Mouse (Mus musculus) 3T3-L1 (cell line): ENCODE data around the gene Actrt2.

Source experiments
- DNase-seq: peaks from one replicate; pipeline ENCODE4 v3.0.0-alpha.2; 2015; ENCODE audit warnings: low read depth, low spot score

The Actrt2 gene

DNA sequence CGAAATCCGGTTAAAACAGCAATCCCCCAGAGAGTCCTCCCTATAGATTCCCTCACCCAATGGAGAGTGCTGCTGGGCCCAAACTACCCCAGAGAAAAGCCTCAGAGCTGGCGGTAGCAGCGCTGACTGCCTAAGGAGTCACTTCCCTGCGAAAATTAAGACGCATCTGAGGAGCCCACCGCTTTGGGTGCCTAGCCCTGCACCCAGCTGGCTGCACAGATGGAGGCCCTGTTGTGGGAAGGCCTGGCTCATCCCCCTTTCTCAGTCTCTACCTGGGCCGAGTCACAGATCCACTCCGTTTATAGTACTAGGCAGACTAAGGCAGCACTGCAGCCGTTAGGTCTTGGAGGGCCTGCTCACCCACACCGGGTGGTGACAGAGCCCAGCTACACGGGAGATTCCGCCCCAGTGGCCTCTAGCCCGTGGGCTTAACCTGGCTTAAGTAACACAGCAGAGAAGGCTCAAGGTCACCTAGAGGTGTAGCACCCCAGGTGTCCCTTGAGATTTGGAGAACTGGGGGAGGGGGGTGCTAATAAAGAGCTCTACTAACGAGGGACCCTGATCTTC lies 29.3 kb downstream of the Actrt2 start:
- DNase-seq, result no peak

DNA sequence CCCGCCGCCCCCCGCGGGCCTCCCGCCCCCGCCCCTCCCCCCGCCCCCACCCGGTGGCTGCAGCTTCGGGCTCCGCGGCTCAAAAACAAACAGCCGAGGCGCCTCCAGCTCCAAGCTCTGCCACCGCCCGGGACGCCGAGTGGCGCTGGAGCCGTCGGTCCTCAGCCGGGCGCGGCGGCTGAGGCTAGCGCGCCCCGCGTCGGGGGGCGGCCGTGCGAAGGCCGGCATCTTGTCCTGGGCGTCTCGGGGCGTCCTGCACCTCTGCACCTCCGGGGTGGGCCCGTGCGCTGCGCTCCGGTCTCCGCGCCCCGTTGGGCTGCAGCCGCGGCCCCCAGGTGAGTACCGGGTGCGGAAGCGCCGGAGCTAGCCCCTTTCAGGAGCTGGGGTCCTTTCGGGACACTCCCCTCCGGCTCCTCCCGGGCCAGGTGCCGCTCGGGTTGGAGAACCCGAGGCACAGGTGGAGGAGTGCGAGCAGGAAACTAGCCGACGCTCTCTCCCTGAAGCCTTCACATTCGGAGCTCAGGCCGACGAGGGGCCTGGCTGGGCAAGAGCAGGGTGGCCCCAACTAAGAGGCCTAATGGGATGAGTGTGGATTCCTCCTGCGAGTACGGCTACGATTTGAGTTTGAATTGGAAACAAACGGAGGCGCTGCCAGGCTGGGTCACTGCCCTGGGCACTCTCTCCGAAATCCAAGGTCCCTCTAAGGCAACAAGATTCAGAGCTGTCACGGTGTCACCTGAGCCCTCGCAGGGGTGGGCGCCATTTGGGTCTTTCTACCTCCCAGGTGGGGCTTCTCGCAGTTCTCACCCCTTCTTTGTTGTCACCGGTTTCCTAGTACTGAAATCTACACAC lies 30.0 kb downstream of the Actrt2 start:
- no peak for DNase-seq

DNA sequence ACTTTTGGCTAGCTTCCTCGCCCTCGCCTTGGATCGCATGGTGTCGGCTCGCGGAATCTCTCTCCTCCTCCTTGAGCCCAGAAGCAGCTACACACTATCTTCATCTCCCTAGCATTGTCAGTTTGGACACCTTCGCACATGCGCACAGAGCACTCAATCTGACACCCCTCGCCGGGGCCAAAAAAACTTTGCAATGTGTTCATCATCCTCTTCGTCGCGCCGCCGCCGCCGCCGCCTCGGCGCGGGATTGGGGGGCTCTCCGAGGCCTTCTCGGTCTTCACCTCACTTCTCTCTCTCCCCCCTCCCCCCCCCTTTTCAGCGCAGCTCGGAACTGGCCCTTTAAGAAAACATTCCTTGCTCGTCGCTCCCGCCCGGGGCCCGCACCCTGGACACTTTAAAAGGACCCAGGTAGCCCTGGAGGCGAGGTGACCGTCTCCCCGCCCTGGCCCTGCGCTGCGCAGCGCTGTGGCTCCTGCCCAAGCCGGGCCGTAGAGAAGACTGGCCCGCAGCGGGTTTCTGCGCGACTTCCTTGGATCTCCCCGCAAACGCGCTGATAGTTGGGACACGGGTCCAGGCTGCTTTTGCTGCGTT lies 30.9 kb downstream of the Actrt2 start, which contains the start of gene Prdm16:
Gene Prdm16, minus strand, starts transcription at position 153 of the 591 bp plus-strand sequence.
- no peak for DNase-seq

DNA sequence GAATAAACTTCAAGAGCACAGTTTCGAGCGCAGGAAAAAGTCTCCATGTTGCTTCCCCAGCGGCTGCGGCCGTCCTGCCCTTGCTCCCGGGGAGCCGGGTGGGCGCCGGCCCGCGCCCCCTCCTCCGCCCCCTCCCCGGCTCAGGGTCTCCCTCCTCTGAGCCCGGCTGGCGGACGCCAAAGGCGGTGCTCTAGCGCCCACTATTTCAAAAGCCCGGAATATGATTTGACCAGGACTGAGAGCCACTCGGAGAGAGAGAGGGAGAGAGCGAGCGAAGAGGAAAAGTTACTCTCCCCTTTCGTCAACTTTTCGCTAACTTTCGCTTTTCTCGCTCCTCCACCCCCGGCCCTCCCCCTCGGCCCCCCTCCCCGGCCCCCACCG lies 31.6 kb downstream of the Actrt2 start:
- DNase-seq, result no peak

DNA sequence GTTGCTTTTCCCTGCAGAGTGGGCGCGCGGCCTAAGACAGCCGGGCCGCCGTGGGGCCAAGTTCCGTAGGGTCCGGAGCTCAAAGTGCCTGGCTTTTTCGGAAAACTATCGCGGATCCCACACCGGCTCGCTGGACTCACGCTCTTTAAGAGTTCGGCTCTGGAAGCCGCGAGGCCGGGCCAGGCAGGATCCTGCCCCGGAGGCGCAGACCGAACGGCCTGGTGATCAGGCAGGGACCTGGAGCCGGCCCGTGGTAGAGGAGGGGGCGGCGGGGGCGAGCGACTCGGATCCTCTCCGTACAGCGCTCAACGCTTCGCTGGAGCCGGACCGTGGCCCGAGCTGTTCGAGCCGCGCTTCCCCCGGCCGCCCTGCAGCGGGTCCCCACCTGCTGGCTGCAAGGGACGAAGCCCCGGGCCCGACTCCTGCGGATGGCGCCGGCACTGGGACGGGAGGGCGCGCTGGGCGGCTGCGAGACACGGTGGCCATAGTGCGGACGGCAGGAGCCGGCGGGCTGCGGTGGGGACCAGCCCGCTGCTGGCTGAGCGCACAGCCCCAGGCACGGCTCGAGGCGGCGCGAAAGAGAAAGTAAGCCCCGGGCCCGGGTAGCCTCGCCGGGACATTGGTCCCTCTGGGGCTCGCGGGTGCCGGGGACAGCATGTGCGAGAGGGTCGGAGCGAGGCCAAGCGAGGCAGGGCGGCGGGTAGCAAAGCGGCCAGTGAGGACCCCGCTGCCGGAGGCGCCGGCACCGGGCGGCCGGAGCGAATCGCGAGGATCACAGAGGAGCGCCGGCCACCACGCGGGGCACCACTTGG lies 32.2 kb downstream of the Actrt2 start:
- DNase-seq, result no peak

DNA sequence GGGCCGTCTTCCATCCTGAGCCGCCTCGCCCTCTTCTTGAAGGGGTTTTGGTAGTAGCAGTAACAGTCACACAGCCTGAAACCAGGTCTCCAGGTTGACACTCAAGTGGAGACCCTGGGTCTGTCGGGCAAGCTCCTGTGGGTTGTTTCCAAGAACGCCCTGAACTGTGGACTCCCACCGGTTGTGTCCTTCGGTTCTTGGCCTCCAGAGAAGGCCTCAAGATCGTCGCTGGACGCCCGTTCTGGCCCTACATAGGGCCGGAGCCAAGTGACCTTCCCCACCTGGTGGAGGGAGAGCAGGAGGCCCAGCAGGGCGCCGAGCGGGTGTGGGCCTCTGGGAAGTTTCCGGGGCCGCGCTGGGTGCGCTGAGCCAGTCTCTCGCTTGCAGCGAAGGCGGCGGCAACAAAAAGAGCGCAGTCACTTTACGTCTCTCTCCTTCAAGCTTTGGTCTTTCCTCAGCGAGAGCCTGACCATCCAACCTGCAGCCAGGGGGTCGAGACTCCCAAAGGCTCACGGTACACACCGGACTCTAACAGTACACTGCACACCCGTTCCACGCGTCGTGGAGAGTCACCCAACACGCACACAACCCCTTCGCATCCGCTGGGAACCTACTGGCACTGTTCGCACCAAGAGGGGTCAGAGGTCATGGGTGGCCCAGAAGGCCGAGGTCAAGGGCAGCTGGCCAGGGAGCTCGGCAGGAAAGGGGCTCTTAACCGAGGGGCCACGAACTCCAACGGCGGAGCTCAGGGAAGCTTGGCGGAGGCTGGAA lies 33.0 kb downstream of the Actrt2 start:
- DNase-seq, result no peak

DNA sequence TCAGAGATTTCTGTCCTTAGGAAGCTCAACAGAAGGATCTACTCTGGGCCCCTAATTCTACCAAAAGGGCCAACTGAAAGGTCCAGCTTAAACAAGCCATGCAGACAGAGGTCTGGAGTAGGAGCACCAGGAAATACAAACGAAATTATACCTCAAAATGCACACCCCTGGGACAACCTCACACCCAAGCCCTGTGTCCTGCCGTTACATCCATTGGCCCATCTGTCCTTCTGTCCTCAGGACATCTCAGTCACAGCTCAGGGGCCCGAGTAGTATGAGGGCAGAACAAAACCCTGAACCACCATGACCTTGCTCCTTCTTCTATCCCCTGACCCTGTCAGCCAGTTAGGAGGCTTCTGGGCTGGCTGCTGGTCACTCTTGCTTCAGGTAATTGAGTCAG lies 33.7 kb downstream of the Actrt2 start:
- no peak for DNase-seq

DNA sequence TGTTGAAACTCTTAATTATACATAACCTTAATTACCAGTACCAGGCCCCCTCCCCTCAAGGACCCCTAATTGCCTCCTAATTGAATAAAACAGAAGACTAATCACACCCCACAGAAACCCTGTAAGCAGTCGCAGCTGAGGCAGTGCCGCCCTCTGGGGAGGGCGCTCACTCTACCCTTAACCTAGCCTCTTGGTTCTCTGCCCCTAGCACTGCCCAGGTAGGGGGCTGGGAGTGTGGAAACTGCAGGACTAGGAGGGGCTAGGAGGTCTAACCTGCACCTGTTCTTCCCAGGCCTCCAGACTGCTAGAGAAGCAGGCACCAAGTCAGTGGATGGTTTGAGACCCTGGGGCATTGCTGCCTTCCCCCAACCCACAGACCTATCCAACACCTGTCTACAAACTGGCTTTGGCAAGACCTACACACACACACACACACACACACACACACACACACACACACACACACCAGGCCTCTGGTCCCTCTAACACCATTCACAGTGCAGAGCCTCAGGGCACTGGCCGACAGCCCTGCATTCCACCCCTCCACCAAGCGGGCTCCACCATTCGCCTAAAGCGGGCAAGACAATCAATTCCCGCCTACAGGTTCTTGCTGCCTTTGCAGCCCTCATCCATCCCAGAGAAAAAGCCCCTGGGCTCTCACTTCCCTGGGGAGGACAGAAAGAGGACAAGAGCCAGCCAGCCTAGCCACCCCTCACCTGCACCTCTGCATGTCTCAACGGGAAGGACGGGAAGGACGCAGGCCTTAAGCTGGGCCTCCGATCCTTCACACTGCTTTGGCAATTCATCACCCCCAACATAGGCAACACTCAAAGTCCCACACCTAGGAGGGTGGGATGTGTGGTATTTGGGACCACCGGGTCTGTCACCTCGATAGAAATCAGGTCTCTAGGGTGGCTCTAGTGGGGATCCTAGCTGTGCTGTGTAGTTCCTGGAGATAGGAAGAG lies 34.6 kb downstream of the Actrt2 start:
- no peak for DNase-seq

DNA sequence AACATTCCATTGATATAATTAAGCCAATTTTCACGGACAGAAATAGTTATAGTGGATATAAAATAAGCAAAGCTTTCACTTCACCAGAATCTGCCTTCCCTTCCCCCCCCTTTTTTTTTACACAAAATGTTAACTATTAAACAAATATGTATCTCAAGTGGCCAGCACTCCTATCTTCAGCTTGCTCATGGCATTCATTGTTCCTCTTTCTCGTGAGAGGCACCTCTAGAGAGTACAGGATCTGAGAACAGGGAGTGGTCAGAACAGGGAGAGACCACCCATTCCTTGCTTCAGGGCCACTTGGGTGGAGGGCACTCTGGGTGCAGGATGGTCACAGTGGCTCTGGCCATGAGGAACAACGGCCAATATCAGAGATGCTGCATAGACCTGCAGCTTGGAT lies 36.9 kb downstream of the Actrt2 start:
- DNase-seq, result no peak

DNA sequence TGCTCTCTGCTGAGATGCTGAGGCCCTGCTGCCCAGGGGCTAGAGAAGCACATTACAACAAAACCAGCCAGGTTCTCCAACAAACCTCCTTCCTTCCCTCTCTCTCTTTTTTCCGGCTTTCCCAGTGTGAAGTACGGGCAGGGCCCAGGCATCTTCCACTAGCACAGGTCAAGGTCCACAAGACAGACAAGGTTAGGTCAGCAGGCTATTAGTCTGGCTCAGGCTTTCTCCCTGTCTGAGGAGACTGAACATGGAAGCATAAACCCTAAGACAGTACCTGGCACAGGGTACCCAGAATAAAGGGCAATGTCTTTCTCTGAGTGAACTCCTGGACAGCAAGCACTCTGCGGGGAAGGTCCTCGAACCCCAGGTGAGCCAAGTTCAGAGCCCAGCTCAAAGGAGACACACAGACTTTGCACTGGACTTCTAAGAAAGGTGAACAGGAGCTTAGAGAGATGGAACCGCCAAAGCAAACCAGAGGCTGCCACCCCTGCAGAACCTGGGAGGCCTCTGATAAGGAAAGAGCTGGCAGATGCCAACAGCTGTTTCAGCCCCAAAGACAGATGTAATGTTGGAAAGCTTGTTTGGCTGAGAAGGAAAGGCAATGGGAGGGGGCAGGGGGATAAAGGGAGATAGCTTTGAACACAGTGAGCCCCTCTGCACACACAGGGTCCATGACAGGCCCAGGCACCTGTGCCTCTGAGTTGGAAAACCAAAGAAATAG lies 40.1 kb downstream of the Actrt2 start:
- DNase-seq, result no peak

DNA sequence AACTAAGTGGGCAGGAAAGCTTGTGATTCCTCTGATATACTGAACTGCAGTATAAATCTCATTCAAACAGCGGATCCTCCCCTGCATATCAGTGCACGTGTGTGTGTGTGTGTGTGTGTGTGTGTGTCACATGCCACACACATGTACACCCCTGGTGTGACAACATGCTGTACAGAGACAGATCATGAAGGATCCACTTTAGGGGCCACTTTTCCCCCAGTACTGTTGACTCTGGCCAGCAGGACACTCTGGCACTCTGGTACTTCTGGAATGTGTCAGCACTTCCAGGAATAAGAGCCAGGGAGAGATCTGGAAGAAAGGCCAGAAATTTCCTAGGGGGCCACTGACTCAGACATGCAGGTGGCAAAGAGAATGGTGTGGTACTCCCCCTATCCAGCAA lies 41.4 kb downstream of the Actrt2 start:
- no peak for DNase-seq

DNA sequence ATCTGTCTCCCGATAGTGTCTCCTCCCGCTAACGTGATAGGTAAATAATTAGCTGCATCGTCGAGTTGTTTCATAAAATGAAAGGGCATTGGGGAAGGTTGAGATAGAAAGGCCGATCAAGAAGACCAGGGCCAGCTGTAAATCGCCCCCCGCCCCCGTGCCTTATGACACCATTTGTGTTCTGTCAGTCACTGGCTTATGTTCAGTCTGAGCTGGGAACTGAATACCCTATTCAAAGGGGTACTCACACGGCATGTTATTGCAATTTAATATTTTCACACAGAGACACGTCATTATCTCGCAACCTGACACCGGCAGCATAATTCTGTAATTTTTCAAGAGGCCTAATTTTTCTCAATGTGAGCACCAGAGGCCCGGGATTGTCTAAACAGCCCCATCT lies 42.0 kb downstream of the Actrt2 start:
- DNase-seq, result no peak

DNA sequence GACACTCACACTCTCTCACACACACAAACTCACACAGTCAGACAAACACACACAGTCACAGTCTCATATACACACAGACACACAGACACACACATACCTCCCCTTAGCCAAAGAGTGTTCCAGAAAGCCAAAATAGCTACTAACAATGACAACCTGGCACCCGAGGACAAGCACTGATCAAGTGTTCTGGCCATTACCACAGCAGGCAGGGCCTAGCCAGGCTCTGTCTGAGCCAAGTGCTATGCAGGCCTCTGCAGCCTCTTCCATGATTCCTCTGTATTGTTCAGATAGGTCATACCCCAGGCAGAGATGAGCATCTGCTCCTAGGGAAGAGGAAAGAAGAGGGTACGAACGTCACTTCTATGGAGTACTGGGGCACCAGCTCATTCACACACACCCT lies 44.4 kb downstream of the Actrt2 start:
- no peak for DNase-seq

DNA sequence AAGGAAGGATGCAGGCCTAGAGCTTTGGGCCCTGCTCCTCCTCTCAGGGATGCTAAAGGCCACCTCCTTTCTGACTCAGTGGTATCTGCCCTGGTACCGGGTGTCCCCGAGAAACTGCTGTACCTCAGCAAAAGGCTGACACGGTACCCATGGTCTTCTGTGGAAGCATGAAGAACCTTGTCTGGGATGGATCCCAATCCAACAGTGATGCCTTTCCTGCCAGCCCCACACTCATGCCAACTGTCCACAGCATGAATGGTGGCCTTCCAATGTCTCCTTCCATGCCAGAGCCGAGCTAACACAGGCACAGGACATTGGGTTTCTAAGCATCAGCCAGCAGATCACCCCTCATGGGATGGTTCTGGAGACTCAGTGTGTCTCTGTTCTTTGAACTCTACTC lies 45.1 kb downstream of the Actrt2 start:
- DNase-seq, result no peak
